Mouse (Mus musculus): ENCODE results near the gene Agap1. TPM values are rescaled to one million over a fixed set of nuclear protein-coding genes. Genes with fewer than 3 reads are reported as not detected.
A peak's percentile ranks its signal among the peaks of the same experiment; 100 is the strongest.

Agap1 gene
- total RNA-seq, 2 experiments from 2014 or later, result 240 to 255 TPM

GRCm38 (mm10) chr1:89594999-89595398 is 140.4 kb downstream of the Agap1 start:
- intact Hi-C loops (cut with DNase I), result no loop called here
- peak in 1 of 2 experiments; percentile 71 for DNase-seq (ENCODE audit: low spot score in 2 of 2)

GRCm38 (mm10) chr1:89595421-89595820 is 140.8 kb downstream of the Agap1 start:
- peak in 1 of 2 experiments; percentile 37 for DNase-seq (ENCODE audit: low spot score in 2 of 2)
- intact Hi-C loops (cut with DNase I), result no loop called here

- DNase-seq (ENCODE audit: low spot score in 2 of 2), result no peak
- intact Hi-C loops (cut with DNase I), result no loop called here
Observed at GRCm38 (mm10) chr1:89596223-89596622, 141.6 kb downstream of the Agap1 start.

GRCm38 (mm10) chr1:89598906-89599305 is 144.3 kb downstream of the Agap1 start:
- intact Hi-C loops (cut with DNase I), result no loop called here
- DNase-seq (ENCODE audit: low spot score in 2 of 2), result peak in 1 of 2 experiments; percentile 63

GRCm38 (mm10) chr1:89599983-89600741 is 145.6 kb downstream of the Agap1 start:
- peak in 1 of 2 experiments; percentile 67 for DNase-seq (ENCODE audit: low spot score in 2 of 2)
- intact Hi-C loops (cut with DNase I), result loop anchor here (10.0 kb wide), 1 partner anchor 855 kb away; no protein-coding TSS in a partner anchor

GRCm38 (mm10) chr1:89601349-89601748 is 146.7 kb downstream of the Agap1 start:
- intact Hi-C loops (cut with DNase I), result loop anchor here (10.0 kb wide), 1 partner anchor 857 kb away; no protein-coding TSS in a partner anchor
- DNase-seq (ENCODE audit: low spot score in 2 of 2), result no peak

GRCm38 (mm10) chr1:89602879-89603278 is 148.3 kb downstream of the Agap1 start:
- DNase-seq (ENCODE audit: low spot score in 2 of 2), result peak in 1 of 2 experiments; percentile 78
- intact Hi-C loops (cut with DNase I), result loop anchor here (10.0 kb wide), 1 partner anchor 858 kb away; no protein-coding TSS in a partner anchor

GRCm38 (mm10) chr1:89606612-89607011 is 152.0 kb downstream of the Agap1 start:
- intact Hi-C loops (cut with DNase I), result loop anchor here (1.0 to 10.0 kb wide), 3 partner anchors 26 to 862 kb away; no protein-coding TSS in a partner anchor
- DNase-seq (ENCODE audit: low spot score in 2 of 2), result peak; percentile 76 to 78

- intact Hi-C loops (cut with DNase I), result loop anchor here (10.0 kb wide), 1 partner anchor 864 kb away; no protein-coding TSS in a partner anchor
- no peak for DNase-seq (ENCODE audit: low spot score in 2 of 2)
Observed at GRCm38 (mm10) chr1:89608766-89609165, 154.2 kb downstream of the Agap1 start.

GRCm38 (mm10) chr1:89609964-89610363 is 155.4 kb downstream of the Agap1 start:
- no peak for DNase-seq (ENCODE audit: low spot score in 2 of 2)
- intact Hi-C loops (cut with DNase I), result loop anchor here (10.0 kb wide), 2 partner anchors 275 to 865 kb away; no protein-coding TSS in a partner anchor

- intact Hi-C loops (cut with DNase I), result loop anchor here (10.0 kb wide), 1 partner anchor 277 kb away; no protein-coding TSS in a partner anchor
- no peak for DNase-seq (ENCODE audit: low spot score in 2 of 2)
Observed at GRCm38 (mm10) chr1:89611521-89611920, 156.9 kb downstream of the Agap1 start.

GRCm38 (mm10) chr1:89613234-89613870 is 158.7 kb downstream of the Agap1 start:
- intact Hi-C loops (cut with DNase I), result loop anchor here (10.0 kb wide), 1 partner anchor 279 kb away; no protein-coding TSS in a partner anchor

GRCm38 (mm10) chr1:89616556-89616955 is 161.9 kb downstream of the Agap1 start:
- intact Hi-C loops (cut with DNase I), result loop anchor here (10.0 kb wide), 1 partner anchor 282 kb away; no protein-coding TSS in a partner anchor
- no peak for DNase-seq (ENCODE audit: low spot score in 2 of 2)

More at GRCm38 (mm10) chr1:89613234-89613870, 158.7 kb downstream of the Agap1 start:
- no peak for DNase-seq (ENCODE audit: low spot score in 2 of 2)

GRCm38 (mm10) chr1:89617336-89617735 is 162.7 kb downstream of the Agap1 start:
- intact Hi-C loops (cut with DNase I), result loop anchor here (10.0 kb wide), 1 partner anchor 283 kb away; no protein-coding TSS in a partner anchor
- no peak for DNase-seq (ENCODE audit: low spot score in 2 of 2)

- intact Hi-C loops (cut with DNase I), result loop anchor here (10.0 kb wide), 1 partner anchor 285 kb away; no protein-coding TSS in a partner anchor
- no peak for DNase-seq (ENCODE audit: low spot score in 2 of 2)
Observed at GRCm38 (mm10) chr1:89619963-89620362, 165.4 kb downstream of the Agap1 start.

GRCm38 (mm10) chr1:89621014-89621791 is 166.6 kb downstream of the Agap1 start:
- DNase-seq (ENCODE audit: low spot score in 2 of 2), result no peak
- intact Hi-C loops (cut with DNase I), result no loop called here

GRCm38 (mm10) chr1:89621952-89622351 is 167.3 kb downstream of the Agap1 start:
- intact Hi-C loops (cut with DNase I), result no loop called here
- no peak for DNase-seq (ENCODE audit: low spot score in 2 of 2)

- intact Hi-C loops (cut with DNase I), result no loop called here
- DNase-seq (ENCODE audit: low spot score in 2 of 2), result peak; percentile 20 to 76
Observed at GRCm38 (mm10) chr1:89622801-89623200, 168.2 kb downstream of the Agap1 start.

GRCm38 (mm10) chr1:89625312-89625711 is 170.7 kb downstream of the Agap1 start:
- DNase-seq (ENCODE audit: low spot score in 2 of 2), result no peak
- intact Hi-C loops (cut with DNase I), result loop anchor here (5.0 kb wide), 1 partner anchor 388 kb away; no protein-coding TSS in a partner anchor
